Mouse (Mus musculus) gastrocnemius, postnatal 14 days (tissue): ENCODE data around the gene Chst13. TPM values are rescaled to one million over a fixed set of nuclear protein-coding genes. Genes with fewer than 3 reads are reported as not detected.

Experiments used
- DNase-seq: peaks from one replicate; pipeline ENCODE4 v3.0.0; 2021; ENCODE audit warnings: mixed read lengths
- intact Hi-C: fragments of 180-260 bp; cut with DNase I; formaldehyde crosslinking; loops from one replicate; pipeline ENCODE4 v1.15.1; 2025; ENCODE audit warnings: low total_unique reads
- long read RNA-seq, 2 experiments: library from polyadenylated mRNA; stranded (forward); transcript quantifications; one replicate each; pipeline ENCODE4 v2.0.0; 2021
- total RNA-seq, 2 experiments: library from RNA; stranded (reverse); gene quantifications; 2 replicates each; pipeline ENCODE4 v1.2.3; 2021

Chst13 gene
- under 1 TPM; 0.44 to 0.82 TPM for total RNA-seq
- long read RNA-seq, experiment 1, partial matches to known transcripts = 0 of 2 reads
- long read RNA-seq, experiment 1, other reads (novel, unspliced or antisense) = 0 of 2 reads
- long read RNA-seq, experiment 2, partial matches to known transcripts = 0 of 1 reads
- long read RNA-seq, experiment 2, other reads (novel, unspliced or antisense) = 0 of 1 reads

DNA sequence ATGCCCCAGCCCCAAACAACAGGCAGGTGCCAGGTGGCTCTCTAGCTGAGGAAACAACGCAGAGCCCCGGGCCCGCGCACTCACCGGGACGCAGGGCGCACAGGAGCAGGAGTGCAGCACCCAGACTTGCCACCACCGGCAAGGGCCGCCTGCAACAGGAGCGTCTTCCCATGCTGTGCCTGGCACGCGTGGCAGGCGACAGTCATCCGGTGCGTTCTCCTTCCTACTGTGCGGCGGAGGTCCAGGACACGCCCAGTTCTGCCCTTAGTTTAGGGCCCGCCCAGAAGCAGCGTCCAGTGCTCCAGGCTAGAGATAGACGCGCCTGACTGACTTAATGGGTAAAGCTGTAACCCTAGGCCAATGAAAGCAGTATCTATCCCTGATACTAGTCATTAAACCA is at the start of gene Chst13:
Gene Chst13, minus strand, starts transcription at position 195 of the 400 bp plus-strand sequence.
- DNase-seq = peak; percentile 50
- intact Hi-C loops = loop anchor here (10.0 kb wide), 1 partner anchor 640 kb away; no protein-coding TSS in a partner anchor

DNA sequence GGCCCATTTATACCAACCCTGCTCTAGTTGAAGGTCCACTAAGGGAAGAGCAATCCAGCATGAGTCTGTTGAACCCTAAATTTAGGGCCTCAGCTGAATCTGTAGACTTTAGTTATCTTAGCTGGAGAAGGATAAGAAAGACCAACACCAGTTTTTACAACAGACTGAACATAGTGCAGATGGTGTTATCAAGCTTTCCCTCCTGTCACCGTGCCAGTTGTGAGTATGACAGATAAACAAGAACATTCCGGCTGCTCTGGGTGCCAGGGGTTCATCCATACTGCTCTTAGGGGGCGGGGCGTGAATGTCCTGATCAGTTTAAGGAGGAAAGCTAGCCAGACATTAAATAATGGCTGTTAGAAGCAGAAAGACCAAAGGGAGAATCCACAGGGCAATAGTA is 49.7 kb upstream of the Chst13 start:
- no peak for DNase-seq

DNA sequence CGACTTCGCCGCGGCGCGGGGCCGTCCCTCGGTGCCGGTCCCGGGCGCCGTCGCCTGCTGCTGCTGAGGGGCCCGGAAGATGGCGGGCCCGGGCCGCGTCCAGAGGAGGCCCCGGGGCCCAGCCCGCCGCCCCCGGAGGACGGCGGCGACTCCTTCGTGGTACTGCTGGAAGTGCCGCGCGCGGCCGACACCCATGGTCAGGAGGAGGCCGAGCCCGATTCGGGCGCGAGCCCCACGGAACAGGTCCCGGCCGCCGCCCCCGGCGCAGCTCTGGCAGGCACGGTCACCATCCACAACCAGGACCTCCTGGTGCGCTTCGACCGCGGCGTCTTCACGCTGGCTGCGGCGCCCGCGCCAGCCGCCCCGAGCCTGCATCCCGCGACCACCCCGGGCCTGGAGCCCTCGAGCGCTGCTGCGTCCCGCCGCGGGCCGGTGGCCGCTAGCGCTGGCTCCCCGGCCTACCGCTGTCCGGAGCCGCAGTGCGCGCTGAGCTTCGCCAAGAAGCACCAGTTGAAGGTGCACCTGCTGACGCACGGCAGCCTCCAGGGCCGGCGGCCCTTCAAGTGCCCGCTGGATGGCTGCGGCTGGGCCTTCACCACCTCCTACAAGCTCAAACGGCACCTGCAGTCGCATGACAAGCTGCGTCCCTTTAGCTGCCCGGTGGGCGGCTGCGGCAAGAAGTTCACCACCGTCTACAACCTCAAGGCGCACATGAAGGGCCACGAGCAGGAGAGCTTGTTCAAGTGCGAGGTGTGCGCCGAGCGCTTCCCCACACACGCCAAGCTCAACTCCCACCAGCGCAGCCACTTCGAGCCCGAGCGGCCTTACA is 45.0 kb upstream of the Chst13 start:
- DNase-seq = peak; percentile 39
- intact Hi-C loops = loop anchor here (2.0 kb wide), 1 partner anchor 59 kb away; the partner anchor contains the start of gene Cfap100

More for the DNA sequence above, 49.7 kb upstream of the Chst13 start:
- intact Hi-C loops = no loop called here

DNA sequence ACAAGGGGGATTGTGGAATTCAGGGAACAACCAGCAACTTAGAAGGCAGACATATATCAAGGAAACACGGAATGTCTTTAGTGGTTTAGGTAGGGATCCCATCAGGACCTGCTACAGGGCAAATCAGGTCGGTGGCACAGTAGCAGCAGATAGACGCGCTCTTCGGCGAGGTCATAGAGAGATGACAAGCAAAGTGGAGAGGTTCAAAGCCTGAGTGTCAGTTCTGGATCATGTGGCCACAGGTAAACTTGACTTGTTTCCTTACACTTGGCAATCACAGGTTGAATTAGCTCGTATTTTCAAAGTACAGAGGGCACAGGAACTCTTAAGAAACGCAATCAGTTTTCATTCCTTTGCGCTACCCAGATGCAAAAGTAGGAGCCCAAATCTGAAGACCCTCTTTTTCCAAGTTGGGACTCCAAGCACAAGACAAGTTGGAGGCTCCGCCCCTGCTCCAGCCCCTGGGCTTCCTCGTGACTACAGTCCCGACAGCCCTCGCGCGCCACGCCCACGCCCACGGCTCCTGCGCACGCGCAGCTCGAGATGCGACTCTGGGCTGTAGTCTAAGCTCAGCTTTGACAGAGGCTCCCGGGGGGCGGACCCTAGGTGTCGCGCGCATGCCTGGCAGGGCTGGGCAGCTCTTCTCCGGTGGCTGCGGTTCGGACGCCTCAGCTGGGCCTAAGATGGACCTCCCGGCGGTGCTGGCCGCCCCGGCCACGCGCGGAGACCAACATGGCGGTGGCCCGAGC is 44.2 kb upstream of the Chst13 start, which contains the start of gene Zxdc:
Gene Zxdc, plus strand, starts transcription at position 517 of the 749 bp plus-strand sequence.
- intact Hi-C loops = loop anchor here (2.0 kb wide), 1 partner anchor 60 kb away; the partner anchor contains the start of gene Cfap100
- peak; percentile 99 for DNase-seq

DNA sequence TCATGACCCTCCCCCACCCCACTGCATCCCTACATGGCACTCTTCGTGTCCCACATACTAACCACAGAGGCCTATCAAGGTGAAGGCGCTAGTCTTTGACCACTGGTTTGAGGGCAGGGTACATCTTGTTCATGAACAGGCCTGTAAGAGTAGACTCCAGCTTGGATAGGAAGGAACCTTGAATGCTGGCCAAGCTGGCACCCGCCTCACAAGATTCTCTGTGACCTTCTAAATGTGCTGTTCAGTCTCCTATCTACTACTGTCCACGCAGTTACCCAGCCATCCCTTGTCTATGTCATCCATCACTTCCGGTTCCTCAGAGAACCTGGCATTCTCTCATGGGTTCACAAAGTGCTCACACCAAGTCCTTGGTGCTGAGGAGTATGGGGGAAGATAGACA is 38.3 kb upstream of the Chst13 start:
- no peak for DNase-seq
- intact Hi-C loops = no loop called here

DNA sequence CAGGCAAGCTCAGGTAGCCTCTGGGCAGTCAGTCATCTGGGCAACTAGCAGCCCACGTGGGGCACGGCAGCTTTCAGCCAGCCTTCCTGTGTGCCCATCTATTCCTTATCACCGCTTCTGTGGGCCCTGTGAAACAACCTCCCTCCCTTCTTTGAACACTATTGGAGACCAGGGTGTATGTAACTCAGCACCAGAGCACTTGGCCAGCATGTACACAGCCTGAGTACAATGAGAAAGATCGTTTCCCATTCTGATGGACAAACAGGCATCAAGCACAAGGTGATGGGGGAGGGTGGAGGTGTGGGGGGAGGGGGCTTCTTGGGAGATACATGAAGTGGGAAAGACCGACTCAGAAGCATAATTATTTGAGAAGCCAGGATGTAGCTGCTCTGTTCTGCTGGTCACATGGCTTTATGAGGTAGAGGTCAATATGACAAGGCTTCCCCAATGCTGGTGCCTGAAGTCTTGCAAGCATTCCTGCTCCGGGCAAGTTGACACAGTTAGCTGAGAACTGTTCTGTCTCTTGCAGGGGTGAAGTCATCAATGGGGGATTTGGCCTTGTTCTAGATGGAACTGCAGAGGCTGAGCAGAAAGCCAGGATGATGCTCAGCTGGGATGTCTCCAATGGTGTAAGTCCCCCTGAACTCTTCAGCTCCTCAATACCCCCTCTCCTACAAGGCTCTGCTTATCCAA is 36.1 kb upstream of the Chst13 start:
- intact Hi-C loops = no loop called here
- DNase-seq = no peak

DNA sequence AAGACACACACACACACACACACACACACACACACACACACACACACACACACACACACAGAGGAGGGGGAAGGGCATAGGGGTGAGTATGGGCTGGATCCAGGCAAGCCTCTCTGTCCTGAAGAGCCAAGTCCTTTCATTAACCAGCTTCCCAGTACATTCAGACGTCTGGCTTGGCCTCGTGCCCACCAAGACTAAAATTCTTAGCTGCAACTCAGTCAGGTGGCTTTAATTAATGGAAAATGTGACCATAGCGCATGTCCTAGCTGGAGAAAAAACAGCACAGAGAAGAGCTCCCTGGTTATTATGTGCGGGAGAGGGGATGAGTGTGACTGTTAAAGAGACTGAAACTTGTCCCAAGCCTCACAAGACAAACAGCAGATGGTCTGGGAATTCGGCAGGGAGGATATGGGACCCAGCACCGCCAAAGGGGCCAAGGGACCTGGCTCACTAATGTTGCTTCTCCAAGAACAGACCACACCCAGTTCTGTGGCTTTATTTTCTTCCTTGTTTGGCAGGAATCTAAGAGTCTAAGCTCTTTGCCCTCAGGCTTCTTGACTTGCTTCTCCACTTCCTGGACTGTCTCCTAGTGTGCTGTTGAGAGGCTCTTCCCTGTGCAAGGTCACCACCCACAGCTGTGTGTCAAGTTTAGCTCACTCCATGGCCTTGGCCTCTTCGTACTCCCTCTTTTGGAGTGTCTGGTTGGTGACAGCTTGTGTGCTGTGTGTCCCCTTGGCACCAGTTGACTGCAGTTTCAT is 35.2 kb upstream of the Chst13 start:
- intact Hi-C loops = no loop called here
- peak; percentile 62 for DNase-seq

DNA sequence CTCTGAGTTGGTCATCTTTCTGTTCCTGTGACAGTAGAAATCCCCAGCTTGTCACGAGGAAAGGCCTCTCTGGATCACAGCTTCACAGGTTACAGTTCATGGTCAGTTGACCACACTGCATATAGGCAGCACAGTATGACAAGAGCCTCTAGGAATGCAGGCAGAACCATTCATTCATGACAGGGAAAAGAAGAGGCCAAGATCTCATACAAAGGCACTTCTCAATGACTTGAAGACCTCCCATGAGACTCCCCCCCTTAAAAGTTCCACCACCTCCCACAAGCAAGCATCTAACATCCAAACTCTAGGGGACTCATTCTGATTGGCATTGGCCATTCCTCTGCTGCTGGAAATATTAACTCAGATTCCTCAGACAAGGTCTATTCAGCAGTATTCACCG is 34.5 kb upstream of the Chst13 start:
- intact Hi-C loops = no loop called here
- DNase-seq = no peak

DNA sequence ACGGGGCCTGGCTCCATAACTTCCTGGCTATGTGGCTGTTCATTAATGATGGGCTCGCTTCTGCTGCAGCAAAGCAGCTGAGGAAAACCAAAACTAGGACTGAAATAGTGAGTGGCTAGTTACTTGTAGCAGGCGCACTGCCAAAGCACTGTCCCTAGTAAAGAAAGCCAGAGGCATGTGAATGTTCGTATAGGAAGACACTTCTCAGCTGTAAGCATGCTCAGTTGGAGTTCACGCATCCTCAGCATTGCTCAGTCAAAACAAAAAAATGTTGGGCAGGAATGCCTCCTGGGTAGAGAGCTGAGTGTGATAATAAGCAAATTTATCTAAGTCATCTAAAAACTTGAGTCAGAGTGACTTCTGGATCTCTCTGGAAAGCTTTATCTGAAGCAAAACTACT is 33.2 kb upstream of the Chst13 start:
- intact Hi-C loops = no loop called here
- DNase-seq = no peak

DNA sequence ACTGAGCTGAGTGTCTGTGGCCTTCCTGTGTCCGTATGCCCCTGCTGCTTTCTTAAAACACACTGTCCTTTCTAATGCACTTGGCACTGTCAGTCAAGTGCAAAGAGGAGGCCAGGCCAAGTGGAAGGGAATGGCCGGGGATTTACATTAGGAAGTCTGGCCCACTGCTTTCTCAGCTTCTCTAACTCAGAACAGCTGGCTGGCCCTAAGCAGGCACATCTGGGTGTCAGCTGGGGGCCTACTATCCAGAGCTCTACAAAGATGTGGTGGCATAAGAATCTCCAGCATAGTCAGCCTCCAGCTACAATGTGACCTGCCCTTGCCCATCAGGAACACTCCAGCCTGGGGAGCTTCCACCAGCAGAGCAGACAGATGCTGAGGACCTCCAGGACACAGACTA is 25.0 kb upstream of the Chst13 start:
- intact Hi-C loops = no loop called here
- no peak for DNase-seq

DNA sequence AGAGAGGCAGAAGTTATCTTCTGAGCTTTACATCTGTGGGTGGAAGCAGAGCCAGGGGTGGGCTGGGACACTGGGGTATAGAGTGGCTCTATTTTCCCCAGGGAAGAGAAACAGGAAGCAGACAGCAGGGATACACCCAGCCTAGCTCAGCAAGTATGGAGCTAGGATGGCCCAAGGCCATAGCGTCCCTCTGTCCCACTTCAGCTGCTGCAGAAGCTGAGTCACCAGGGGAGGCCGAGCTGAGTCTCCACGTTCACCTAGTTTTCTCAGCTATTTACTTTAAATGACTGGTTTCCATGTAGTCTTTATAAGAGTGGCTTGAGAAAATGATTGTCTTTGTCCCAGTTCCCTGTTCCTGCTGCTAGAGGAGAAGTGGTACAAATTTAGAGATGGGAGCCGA is 23.5 kb upstream of the Chst13 start:
- no peak for DNase-seq
- intact Hi-C loops = loop anchor here (10.0 kb wide), 1 partner anchor 76 kb away; the partner anchor contains the start of gene Cfap100

DNA sequence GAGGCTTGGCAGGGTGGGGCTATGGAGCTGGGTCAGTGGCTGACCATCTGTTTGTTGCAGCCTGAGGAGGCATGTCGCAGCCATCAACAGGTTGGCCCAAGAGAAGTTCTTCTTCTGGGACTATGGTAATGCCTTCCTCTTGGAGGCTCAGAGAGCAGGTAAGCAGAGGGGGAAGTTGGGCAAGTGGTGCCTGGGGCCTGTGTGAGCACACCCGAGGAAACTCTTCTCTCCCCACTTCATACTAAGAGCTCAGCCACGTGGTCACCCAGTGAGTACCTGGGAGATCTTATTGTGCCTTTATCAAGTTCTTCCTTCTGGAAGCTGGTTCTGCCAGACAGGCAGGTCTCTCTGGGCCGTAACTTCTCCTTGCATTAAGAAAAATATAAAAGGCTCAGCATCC is 22.2 kb upstream of the Chst13 start:
- DNase-seq = no peak
- intact Hi-C loops = loop anchor here (10.0 kb wide), 1 partner anchor 78 kb away; the partner anchor contains the start of gene Cfap100

DNA sequence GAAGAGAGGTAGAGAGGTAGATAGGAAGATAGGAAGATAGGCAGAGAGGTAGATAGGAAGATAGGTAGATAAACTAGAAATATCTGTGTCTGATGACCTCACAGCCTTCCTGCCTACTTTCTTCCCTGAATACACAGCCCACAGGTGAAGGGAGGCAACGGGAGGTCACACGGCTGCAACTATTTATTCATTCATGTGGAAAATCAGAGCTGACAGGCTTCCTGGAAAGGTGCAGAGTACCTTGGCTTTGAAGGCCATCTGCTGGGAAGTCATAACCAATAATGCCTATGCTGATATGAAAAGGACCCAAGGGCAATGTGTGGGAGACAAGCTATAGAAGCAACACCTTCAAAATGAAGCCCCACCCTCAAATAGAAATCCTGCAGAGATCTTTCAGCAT is 17.4 kb upstream of the Chst13 start:
- intact Hi-C loops = loop anchor here (10.0 kb wide), 1 partner anchor 82 kb away; the partner anchor contains the start of gene Cfap100
- DNase-seq = no peak

DNA sequence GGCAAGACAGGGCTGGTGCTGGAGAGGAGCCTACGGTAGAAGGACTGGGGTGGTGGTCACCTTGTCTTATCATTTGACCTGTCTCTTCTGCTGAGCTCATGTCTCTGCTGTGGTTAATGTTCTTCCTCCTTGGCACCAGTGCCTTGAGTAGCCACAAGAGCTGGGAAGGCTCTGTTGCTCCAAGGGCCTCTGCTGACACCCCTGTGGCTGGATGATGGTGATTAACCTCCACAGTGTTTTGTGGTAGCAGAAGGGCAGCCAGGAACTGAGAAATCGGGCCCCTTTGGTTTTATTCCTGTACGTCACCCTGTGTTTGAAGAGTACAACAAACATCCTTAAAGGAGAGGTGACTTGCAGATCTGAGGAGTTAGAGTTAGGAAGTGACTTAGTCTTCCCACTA is 9.3 kb upstream of the Chst13 start:
- intact Hi-C loops = no loop called here
- no peak for DNase-seq

DNA sequence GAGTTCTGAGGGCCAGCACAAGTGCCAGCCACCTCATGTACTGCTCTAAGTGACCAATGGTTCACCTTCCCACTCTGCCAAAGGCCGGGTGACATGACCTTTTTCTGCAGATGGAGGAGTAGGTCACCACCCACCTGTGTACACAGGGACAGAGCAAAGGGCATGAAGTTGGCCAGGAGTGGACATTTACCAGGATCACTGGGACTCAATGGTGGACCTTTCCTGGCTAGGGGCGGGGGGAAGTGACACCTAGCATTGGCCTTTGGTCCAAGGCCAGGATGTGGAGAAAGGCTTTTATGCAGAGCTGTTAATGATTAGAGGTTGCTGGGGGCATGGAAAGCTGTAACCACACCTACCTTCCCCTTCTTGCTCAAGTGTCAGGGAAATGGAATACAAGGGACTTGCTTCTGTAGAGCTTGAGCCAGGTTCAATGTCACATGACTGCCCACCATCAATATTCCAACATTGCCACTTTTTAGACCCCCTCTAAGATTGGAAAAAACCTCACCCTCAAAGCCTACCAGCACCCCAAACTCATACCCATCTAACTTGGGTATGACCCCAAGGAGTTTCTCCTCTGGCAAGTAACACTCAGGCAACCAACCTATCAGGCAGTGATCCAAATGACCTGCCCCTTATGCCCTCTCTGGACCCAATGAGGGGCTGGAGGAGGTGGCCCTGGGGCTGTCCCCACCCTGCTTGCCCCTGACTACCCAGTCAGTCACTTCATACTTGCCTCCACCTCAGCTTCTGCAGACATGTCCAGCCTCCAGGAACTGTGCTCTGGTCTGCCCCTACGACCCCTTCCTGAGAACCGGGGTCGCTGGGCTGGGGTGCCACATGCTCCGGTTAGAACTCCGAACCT is 7.8 kb upstream of the Chst13 start, which contains the start of gene Uroc1:
Gene Uroc1, plus strand, starts transcription at position 724 of the 865 bp plus-strand sequence.
- DNase-seq = no peak
- intact Hi-C loops = no loop called here

DNA sequence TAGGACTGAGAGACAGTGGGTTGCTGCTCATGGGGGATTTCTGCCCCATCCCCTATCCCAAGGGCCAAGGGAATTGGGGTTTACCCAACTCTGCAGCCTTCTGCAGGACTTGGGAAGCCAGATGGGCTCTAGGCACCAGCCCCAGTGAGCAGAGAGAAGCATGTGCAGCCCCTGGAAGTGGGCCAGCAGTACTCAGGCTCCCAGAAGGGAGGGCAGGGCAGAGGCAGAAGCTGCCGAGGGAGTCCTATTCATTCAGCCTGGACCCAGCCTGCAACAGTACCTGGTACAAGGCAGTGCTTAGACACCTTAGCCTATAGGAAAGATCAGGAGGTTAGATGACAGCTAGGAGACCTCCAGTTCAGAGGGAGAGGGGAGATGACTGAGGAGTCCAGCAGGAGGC is 5.0 kb upstream of the Chst13 start:
- intact Hi-C loops = loop anchor here (10.0 kb wide), 1 partner anchor 645 kb away; no protein-coding TSS in a partner anchor
- DNase-seq = peak; percentile 67

DNA sequence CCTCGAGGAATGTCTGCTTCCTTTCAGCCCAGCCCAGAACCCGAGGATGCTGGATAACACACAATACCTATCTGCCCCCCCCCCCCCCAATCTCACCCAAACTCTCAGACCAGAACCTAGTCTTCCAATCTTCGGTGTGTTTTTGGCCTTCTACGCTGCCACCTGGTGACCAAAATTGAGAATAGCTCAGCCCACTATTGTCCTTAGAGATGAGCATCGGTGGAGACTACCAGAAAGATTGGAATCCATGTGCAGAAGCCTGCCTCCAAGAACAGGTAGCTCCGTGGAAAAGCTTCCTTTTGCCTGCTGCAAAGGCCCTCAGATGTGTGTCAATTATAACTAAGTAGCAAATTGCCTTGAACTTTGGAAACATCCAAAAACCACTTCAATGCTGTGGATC is 2.7 kb upstream of the Chst13 start:
- intact Hi-C loops = loop anchor here (10.0 kb wide), 1 partner anchor 643 kb away; no protein-coding TSS in a partner anchor
- DNase-seq = no peak
